Mouse (Mus musculus): ENCODE results near the gene Dbx1. TPM values are rescaled to one million over a fixed set of nuclear protein-coding genes. Genes with fewer than 3 reads are reported as not detected.

The Dbx1 gene
- polyA plus RNA-seq, 1 experiment from 2014 or later, result not detected

DNA sequence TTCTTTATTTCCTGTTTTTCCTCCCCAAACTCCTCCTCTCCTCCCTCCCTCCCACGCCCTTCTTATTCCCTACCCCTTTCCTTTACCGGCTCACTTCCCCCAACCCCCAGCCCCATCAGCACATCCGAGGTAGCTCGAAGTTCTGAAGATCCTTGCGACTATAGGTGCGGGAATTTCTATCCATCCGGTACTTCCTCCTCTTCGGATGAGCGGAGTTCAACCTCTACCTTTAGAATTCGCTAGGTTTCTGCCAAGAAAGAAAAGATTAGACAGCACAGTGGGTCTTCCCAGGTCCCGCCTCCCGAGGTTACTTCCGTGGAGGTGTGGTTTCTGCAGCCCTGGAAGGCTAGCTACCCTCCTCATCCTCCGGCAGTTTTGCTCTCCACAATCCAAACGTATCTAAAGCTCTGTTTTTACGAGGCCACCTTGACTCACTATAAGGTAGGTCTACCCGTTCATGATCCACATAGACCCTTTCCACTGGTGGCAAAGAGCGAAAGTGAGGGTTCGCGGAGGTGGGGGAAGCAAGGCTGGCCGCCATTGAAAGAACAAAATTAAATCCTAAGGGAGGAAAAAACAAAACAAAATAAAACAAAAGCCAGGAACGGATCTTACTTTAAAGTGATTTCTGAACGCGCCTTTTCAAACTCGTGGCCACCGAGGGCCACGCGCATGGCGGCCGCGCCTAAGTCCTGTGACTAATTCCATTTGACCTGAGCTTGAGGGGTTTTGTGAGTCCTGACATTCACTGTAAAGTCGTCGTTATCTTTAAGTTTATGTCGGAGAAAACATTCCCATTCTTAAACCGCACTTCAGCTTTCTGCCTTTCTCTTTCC, 2.5 kb upstream of the Dbx1 start:
- no peak for TF ChIP-seq CTCF (IDR thresholded peaks at IDR 0.05; ENCODE audit: low read depth)
- WGBS, result 4% methylated on average over 35 of the region's 35 CpGs
- Histone ChIP-seq H3K27ac (ENCODE audit: low read depth, low read length) (no peak overlapping the region), H3K36me3 (ENCODE audit: control insufficient read depth, insufficient read depth) (no peaks in the 10 kb centered on the region), H3K27me3 (replicated peaks; ENCODE audit: control insufficient read depth, insufficient read depth, low read length) (peaks cover 67% of the 10 kb centered on the region), H3K9ac (ENCODE audit: low read depth, low read length) (no peak overlapping the region), H3K4me1 (replicated peaks; ENCODE audit: control insufficient read depth, insufficient read depth, low read length) (no peaks in the 10 kb centered on the region), H3K9me3 (ENCODE audit: control insufficient read depth) (no peaks in the 10 kb centered on the region), H3K4me3 (ENCODE audit: low read depth, low read length) (peak overlapping the region; percentile 17), H3K4me2 (replicated peaks; ENCODE audit: low read depth) (peak overlapping the region; percentile 43)
- ATAC-seq, result no peak

DNA sequence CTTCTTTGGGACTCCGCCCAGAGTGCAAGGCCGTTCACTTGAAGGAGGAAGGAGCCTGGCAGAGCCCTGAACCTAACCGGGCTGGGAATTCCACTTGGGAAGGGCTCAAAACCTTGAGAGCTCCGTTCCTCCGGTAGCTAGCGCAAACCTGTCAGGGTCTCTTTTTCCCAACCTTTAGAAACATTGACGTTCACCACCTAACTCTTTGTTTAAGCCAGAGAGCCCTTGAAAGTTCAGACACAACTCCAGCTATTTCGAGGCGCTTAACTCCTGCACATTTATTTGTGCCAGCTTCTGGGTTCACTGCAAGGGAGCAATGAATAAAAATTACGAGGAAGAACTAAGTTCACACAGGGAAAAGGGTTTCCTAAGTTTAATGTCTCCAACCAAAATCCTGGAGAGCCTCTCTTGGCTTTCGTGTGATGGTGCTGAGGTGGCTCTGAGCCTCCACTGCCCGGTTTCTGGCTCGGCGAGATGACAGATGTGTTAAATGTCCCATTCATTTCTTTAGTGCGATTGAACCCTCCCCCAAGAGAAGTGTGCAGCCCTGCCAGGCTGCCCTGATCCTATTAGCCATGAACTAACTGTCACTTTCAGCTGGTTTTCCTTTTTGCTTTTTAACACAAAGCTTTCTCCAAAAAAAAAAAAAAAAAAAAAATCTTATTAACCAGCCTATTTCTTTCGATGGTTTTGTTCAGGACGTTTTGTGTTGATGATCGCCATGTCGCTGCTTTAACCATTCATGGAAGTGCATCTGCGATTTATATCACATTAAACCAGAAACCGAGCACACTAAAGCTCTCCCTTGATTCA, 1.4 kb upstream of the Dbx1 start:
- Histone ChIP-seq H3K9ac (ENCODE audit: low read depth, low read length) (no peak overlapping the region), H3K4me2 (replicated peaks; ENCODE audit: low read depth) (no peak overlapping the region), H3K4me1 (replicated peaks; ENCODE audit: control insufficient read depth, insufficient read depth, low read length) (no peaks in the 10 kb centered on the region), H3K27me3 (replicated peaks; ENCODE audit: control insufficient read depth, insufficient read depth, low read length) (peaks cover 75% of the 10 kb centered on the region), H3K9me3 (ENCODE audit: control insufficient read depth) (no peaks in the 10 kb centered on the region), H3K36me3 (ENCODE audit: control insufficient read depth, insufficient read depth) (no peaks in the 10 kb centered on the region), H3K27ac (ENCODE audit: low read depth, low read length) (no peak overlapping the region), H3K4me3 (ENCODE audit: low read depth, low read length) (no peak overlapping the region)
- TF ChIP-seq CTCF (IDR thresholded peaks at IDR 0.05; ENCODE audit: low read depth), result no peak
- WGBS, result 3% methylated on average over 21 of the region's 21 CpGs
- no peak for ATAC-seq

- WGBS, result 4% methylated on average over 9 of the region's 9 CpGs
- ATAC-seq, result no peak
Observed at GRCm38 (mm10) chr7:49637281-49637680, 632 bp upstream of the Dbx1 start.

GRCm38 (mm10) chr7:49635971-49636370, 678 bp downstream of the Dbx1 start:
- Histone ChIP-seq H3K27ac (ENCODE audit: low read depth, low read length) (no peak overlapping the region), H3K27me3 (replicated peaks; ENCODE audit: control insufficient read depth, insufficient read depth, low read length) (peaks cover 91% of the 10 kb centered on the region), H3K9me3 (ENCODE audit: control insufficient read depth) (no peaks in the 10 kb centered on the region), H3K4me1 (replicated peaks; ENCODE audit: control insufficient read depth, insufficient read depth, low read length) (no peaks in the 10 kb centered on the region), H3K4me2 (replicated peaks; ENCODE audit: low read depth) (no peak overlapping the region), H3K4me3 (ENCODE audit: low read depth, low read length) (no peak overlapping the region), H3K36me3 (ENCODE audit: control insufficient read depth, insufficient read depth) (no peaks in the 10 kb centered on the region), H3K9ac (ENCODE audit: low read depth, low read length) (no peak overlapping the region)
- WGBS, result 1% methylated on average over 22 of the region's 22 CpGs
- TF ChIP-seq CTCF (IDR thresholded peaks at IDR 0.05; ENCODE audit: low read depth), result no peak
- ATAC-seq, result no peak

More at GRCm38 (mm10) chr7:49637281-49637680, 632 bp upstream of the Dbx1 start:
- Histone ChIP-seq H3K27ac (ENCODE audit: low read depth, low read length) (no peak overlapping the region), H3K4me3 (ENCODE audit: low read depth, low read length) (no peak overlapping the region), H3K4me1 (replicated peaks; ENCODE audit: control insufficient read depth, insufficient read depth, low read length) (no peaks in the 10 kb centered on the region), H3K9ac (ENCODE audit: low read depth, low read length) (no peak overlapping the region), H3K36me3 (ENCODE audit: control insufficient read depth, insufficient read depth) (no peaks in the 10 kb centered on the region), H3K4me2 (replicated peaks; ENCODE audit: low read depth) (no peak overlapping the region), H3K9me3 (ENCODE audit: control insufficient read depth) (no peaks in the 10 kb centered on the region), H3K27me3 (replicated peaks; ENCODE audit: control insufficient read depth, insufficient read depth, low read length) (peaks cover 82% of the 10 kb centered on the region)
- TF ChIP-seq CTCF (IDR thresholded peaks at IDR 0.05; ENCODE audit: low read depth), result no peak

DNA sequence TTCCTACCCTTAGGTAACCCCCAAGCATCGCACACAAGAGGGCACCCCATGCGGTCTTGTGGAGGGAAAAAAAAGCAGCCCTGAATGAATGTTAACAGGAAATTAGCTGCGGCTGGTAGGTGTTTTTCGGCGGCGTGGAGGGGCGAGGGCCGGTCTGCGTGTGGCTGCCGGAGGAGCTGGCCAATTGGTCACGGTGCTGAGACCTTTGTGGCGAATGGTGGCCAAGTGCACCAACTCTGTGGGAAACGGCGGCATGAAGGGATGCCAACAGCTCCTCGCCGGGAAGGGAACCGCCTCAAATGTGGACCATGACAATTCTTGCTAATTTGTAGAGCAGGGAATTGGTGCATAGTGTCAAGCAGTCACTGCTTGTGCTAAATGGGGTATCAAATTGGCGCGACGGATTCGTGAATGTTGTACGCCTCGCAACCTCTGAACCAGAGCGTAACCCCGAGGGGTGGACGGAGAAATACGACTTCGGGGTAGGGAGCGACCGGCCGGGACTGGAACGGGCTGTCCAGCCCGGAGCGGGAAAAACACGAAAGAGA, 1.5 kb downstream of the Dbx1 start:
- Histone ChIP-seq H3K36me3 (ENCODE audit: control insufficient read depth, insufficient read depth) (no peaks in the 10 kb centered on the region), H3K4me1 (replicated peaks; ENCODE audit: control insufficient read depth, insufficient read depth, low read length) (no peaks in the 10 kb centered on the region), H3K9ac (ENCODE audit: low read depth, low read length) (no peak overlapping the region), H3K27ac (ENCODE audit: low read depth, low read length) (no peak overlapping the region), H3K4me2 (replicated peaks; ENCODE audit: low read depth) (peak overlapping the region; percentile 62; the same call in 1 of the 2 replicates), H3K27me3 (replicated peaks; ENCODE audit: control insufficient read depth, insufficient read depth, low read length) (peaks cover 91% of the 10 kb centered on the region), H3K9me3 (ENCODE audit: control insufficient read depth) (no peaks in the 10 kb centered on the region), H3K4me3 (ENCODE audit: low read depth, low read length) (peak overlapping the region; percentile 33; the same call in 1 of the 2 replicates)
- 2% methylated on average over 35 of the region's 35 CpGs for WGBS
- no peak for ATAC-seq
- TF ChIP-seq CTCF (IDR thresholded peaks at IDR 0.05; ENCODE audit: low read depth), result no peak

Data from intestine, postnatal 0 days (tissue).